Mouse (Mus musculus): ENCODE results near the gene Cygb. TPM values are rescaled to one million over a fixed set of nuclear protein-coding genes. Genes with fewer than 3 reads are reported as not detected.

Cygb gene
- polyA plus RNA-seq, 1 experiment from 2014 or later: 2.0 TPM

DNA sequence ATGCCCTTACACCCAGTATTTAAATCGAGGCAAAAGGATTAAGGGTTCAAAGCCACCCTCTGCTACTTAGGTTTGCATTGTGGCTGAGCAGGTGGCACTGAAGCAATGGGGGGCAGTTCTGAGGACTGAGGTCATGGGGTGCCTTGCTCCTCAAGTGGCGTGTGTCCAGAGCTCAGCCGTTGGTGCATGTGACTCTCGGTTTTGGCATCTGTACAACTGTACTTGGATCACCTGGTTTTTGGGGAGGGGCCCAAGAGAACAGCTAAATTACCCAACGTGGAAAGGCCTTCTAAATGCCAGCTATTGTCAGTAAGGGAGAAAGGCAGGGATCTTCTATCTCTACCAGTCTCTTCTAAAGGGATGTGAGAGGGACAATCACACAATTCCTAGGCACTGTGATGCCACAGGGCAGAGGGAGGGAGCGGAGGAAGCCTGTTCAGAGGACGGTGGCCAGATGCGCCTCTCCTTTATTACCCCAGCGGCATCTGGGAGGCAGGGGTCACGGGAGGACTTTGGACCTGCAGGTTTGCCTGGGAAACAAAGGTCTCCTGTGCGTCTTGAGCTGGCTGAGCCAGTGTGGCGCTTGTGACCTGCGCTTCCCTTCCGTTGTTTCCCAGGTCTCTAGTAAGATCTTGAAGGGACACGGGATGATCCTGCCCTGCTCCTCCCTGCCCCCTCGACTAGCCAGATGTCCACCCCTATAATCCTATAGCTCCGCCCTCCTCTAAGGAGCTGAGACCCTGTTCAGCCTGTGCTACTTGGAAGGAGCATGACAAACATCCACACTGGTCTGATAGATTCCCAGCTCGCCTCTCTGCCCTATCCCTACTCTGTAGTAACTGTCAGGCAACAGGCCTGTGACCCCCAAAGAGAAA, 36.8 kb upstream of the Cygb start:
- H3K9ac ChIP-seq (ENCODE audit: low read depth, low read length): no peak overlapping the region
- H3K27me3 ChIP-seq (replicated peaks; ENCODE audit: control insufficient read depth, insufficient read depth, low read length): peaks cover 30% of the 10 kb centered on the region
- no peaks in the 10 kb centered on the region for H3K36me3 ChIP-seq (ENCODE audit: control insufficient read depth, insufficient read depth, low read length)
- ATAC-seq (replicated peaks; ENCODE audit: low FRiP score): no peak
- no peak overlapping the region for H3K27ac ChIP-seq (ENCODE audit: low read depth, low read length)
- H3K9me3 ChIP-seq (ENCODE audit: control insufficient read depth, low read length): no peaks in the 10 kb centered on the region
- no peak overlapping the region for H3K4me2 ChIP-seq
- no peak for DNase-seq (ENCODE audit: low spot score)
- WGBS: 70% methylated on average over 18 of the region's 18 CpGs
- H3K4me1 ChIP-seq (replicated peaks; ENCODE audit: control insufficient read depth, insufficient read depth, low read length): 0 out of 2 replicates have a peak, but pooled peaks cover 2% of the 10 kb centered on the region
- H3K4me3 ChIP-seq (ENCODE audit: low read depth, low read length): no peak overlapping the region

DNA sequence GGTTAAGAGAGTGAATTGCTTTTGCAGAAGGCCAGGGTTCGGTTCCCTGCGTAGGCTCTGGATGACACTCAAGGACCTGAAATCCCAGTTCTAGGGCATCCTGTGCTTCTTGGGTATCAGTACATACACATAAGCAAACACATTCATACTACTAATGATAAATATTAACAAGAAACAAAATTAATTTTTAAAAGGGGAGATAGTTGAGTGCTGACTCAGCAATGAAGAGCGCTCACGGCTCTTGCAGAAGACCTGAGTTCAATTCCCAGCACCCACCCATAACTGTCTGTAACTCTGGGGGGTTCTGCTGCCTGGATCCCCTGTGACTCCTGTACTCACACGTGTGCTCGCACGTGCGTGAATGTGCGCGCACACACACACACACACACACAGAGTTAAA, 35.5 kb upstream of the Cygb start:
- Histone ChIP-seq H3K4me2 (no peak overlapping the region), H3K36me3 (ENCODE audit: control insufficient read depth, insufficient read depth, low read length) (no peaks in the 10 kb centered on the region), H3K27ac (ENCODE audit: low read depth, low read length) (no peak overlapping the region), H3K9me3 (ENCODE audit: control insufficient read depth, low read length) (no peaks in the 10 kb centered on the region), H3K4me3 (ENCODE audit: low read depth, low read length) (no peak overlapping the region), H3K27me3 (replicated peaks; ENCODE audit: control insufficient read depth, insufficient read depth, low read length) (peaks cover 17% of the 10 kb centered on the region), H3K4me1 (replicated peaks; ENCODE audit: control insufficient read depth, insufficient read depth, low read length) (0 out of 2 replicates have a peak, but pooled peaks cover 2% of the 10 kb centered on the region), H3K9ac (ENCODE audit: low read depth, low read length) (no peak overlapping the region)
- DNase-seq (ENCODE audit: low spot score) (no peak), ATAC-seq (replicated peaks; ENCODE audit: low FRiP score) (no peak)
- WGBS: 91% methylated on average over 10 of the region's 10 CpGs

DNA sequence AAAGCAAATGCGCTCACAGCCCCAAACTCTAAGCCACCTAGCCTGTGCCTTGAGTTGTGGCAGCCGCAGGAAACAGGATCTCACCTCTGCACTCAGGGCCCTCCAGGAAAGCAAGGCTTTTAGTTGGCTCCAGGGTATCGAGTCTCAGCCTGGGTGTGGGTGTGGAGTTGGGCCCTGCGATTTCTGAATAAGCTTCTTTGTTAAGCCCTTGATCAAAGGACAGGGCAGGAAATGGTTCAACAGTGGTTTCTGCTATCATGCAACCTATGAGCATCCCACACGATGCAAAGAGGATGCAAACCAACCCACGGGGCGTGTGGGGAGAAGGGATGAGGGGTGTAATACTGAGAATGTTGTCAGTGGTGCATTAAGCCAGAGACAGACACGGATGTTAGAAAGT, 33.8 kb upstream of the Cygb start:
- H3K27me3 ChIP-seq (replicated peaks; ENCODE audit: control insufficient read depth, insufficient read depth, low read length): 0 out of 2 replicates have a peak, but pooled peaks cover 2% of the 10 kb centered on the region
- H3K27ac ChIP-seq (ENCODE audit: low read depth, low read length): no peak overlapping the region
- no peaks in the 10 kb centered on the region for H3K36me3 ChIP-seq (ENCODE audit: control insufficient read depth, insufficient read depth, low read length)
- no peaks in the 10 kb centered on the region for H3K9me3 ChIP-seq (ENCODE audit: control insufficient read depth, low read length)
- 76% methylated on average over 8 of the region's 8 CpGs for WGBS
- no peak overlapping the region for H3K9ac ChIP-seq (ENCODE audit: low read depth, low read length)
- H3K4me3 ChIP-seq (ENCODE audit: low read depth, low read length): no peak overlapping the region
- no peak overlapping the region for H3K4me2 ChIP-seq
- no peak for DNase-seq (ENCODE audit: low spot score)
- H3K4me1 ChIP-seq (replicated peaks; ENCODE audit: control insufficient read depth, insufficient read depth, low read length): no peaks in the 10 kb centered on the region
- no peak for ATAC-seq (replicated peaks; ENCODE audit: low FRiP score)

DNA sequence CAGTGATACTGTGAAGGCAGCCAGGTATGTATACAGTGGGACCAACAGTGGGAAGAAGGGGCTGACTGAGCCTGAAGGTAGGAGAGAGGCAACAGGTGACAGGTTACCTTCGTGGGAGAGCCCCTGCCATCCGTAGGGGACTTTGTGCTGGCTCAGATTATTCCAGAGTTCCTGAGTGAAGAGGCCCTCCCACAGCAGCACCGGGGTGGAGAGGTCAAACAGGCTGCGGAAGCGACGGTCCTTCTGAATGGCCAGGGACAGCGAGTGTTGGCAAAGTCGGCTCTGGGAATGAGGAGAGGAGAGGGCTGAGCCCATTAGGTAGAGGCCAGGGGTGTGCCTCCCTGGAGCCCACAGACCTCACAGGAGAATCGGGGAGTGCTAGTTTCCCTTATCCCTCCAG, 31.6 kb upstream of the Cygb start:
- ATAC-seq (replicated peaks; ENCODE audit: low FRiP score) (no peak), DNase-seq (ENCODE audit: low spot score) (no peak)
- Histone ChIP-seq H3K36me3 (ENCODE audit: control insufficient read depth, insufficient read depth, low read length) (no peaks in the 10 kb centered on the region), H3K27ac (ENCODE audit: low read depth, low read length) (no peak overlapping the region), H3K4me3 (ENCODE audit: low read depth, low read length) (no peak overlapping the region), H3K9me3 (ENCODE audit: control insufficient read depth, low read length) (no peaks in the 10 kb centered on the region), H3K27me3 (replicated peaks; ENCODE audit: control insufficient read depth, insufficient read depth, low read length) (no peaks in the 10 kb centered on the region), H3K4me1 (replicated peaks; ENCODE audit: control insufficient read depth, insufficient read depth, low read length) (no peaks in the 10 kb centered on the region), H3K4me2 (no peak overlapping the region), H3K9ac (ENCODE audit: low read depth, low read length) (no peak overlapping the region)
- 87% methylated on average over 9 of the region's 9 CpGs for WGBS

DNA sequence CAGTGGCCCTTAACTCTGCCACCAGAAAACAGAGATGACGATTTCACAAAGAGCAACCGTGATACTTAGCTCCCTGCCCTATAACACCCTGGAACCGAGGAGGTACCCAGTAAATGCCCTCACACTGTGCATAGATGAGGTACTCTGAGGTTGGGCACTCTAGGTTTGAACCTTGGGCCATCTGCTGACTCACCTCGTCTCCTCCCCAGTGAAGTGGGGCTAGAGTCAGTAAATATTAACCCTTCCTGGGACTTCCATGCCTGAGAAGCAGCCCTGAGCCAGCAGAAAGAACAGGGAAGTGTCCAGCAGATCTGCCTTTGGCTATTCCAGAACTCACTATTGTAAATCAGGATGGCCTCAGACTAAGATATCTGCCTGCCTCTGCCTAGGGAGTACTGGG, 29.7 kb upstream of the Cygb start:
- H3K9me3 ChIP-seq (ENCODE audit: control insufficient read depth, low read length): no peaks in the 10 kb centered on the region
- 78% methylated on average over 4 of the region's 4 CpGs for WGBS
- no peaks in the 10 kb centered on the region for H3K27me3 ChIP-seq (replicated peaks; ENCODE audit: control insufficient read depth, insufficient read depth, low read length)
- no peak overlapping the region for H3K4me2 ChIP-seq
- DNase-seq (ENCODE audit: low spot score) (no peak), ATAC-seq (replicated peaks; ENCODE audit: low FRiP score) (no peak)
- no peak overlapping the region for H3K9ac ChIP-seq (ENCODE audit: low read depth, low read length)
- H3K4me1 ChIP-seq (replicated peaks; ENCODE audit: control insufficient read depth, insufficient read depth, low read length): no peaks in the 10 kb centered on the region
- no peak overlapping the region for H3K27ac ChIP-seq (ENCODE audit: low read depth, low read length)
- no peak overlapping the region for H3K4me3 ChIP-seq (ENCODE audit: low read depth, low read length)
- H3K36me3 ChIP-seq (ENCODE audit: control insufficient read depth, insufficient read depth, low read length): peaks cover under 1% of the 10 kb centered on the region; the same call in 1 of the 2 replicates

DNA sequence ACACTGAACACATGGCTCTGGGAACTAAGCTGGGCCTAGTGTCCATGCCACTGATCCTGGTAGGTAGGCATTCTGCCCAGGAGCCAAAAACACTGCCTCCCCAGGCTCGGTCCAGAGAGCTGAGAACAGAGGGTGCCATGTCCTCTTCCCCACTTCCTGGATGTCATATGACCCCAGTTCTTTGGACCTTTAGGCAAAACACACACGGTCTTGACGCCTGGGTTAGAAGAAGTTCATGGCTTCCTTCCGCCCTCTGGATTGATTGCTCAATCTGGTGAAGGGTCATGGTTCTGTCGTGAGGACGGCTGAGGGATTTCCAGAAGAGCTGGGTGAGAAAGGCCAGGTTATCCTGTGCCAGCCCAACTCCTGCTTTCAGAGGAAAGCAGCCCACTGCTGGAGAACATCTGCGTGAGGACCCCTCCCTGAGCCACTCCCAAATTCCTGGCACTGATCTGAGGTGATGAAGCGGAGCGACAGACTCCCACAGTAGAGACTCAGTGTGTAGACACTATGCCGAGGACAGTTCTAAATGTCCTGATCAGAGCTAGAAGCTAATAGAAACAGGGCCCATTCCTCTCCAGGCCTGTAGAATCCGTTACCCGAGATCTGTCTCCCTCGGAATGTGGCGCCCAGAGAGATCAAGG, 28.5 kb upstream of the Cygb start:
- ATAC-seq (replicated peaks; ENCODE audit: low FRiP score): no peak
- H3K9ac ChIP-seq (ENCODE audit: low read depth, low read length): no peak overlapping the region
- peaks cover 2% of the 10 kb centered on the region; the same call in 1 of the 2 replicates for H3K36me3 ChIP-seq (ENCODE audit: control insufficient read depth, insufficient read depth, low read length)

DNA sequence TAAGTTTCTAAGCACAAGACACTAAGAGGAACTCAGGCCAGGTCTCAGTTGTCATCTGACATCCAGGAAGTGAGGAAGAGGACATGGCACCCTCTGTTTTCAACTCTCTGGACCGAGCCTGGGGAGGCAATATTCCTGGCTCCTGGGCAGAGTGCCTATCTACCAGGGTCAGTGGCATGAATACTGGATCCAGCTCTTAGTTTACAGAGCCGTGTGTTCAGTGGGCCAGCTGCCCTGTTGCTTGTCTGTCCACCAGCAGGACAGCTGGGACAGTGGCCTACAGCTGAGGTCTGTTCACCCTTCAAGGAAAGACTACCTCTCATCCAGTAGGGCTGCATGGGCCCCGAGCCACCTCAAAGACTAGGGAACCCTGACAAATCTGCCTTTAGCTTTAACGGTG, 27.0 kb upstream of the Cygb start:
- Histone ChIP-seq H3K27me3 (replicated peaks; ENCODE audit: control insufficient read depth, insufficient read depth, low read length) (no peaks in the 10 kb centered on the region), H3K4me2 (no peak overlapping the region), H3K9me3 (ENCODE audit: control insufficient read depth, low read length) (no peaks in the 10 kb centered on the region), H3K36me3 (ENCODE audit: control insufficient read depth, insufficient read depth, low read length) (peaks cover 12% of the 10 kb centered on the region), H3K9ac (ENCODE audit: low read depth, low read length) (no peak overlapping the region), H3K4me3 (ENCODE audit: low read depth, low read length) (no peak overlapping the region), H3K27ac (ENCODE audit: low read depth, low read length) (no peak overlapping the region), H3K4me1 (replicated peaks; ENCODE audit: control insufficient read depth, insufficient read depth, low read length) (no peaks in the 10 kb centered on the region)
- DNase-seq (ENCODE audit: low spot score): no peak
- WGBS: 80% methylated on average over 4 of the region's 4 CpGs
- ATAC-seq (replicated peaks; ENCODE audit: low FRiP score): no peak

More for the DNA sequence above, 28.5 kb upstream of the Cygb start:
- no peak overlapping the region for H3K27ac ChIP-seq (ENCODE audit: low read depth, low read length)
- no peak overlapping the region for H3K4me2 ChIP-seq
- no peak for DNase-seq (ENCODE audit: low spot score)
- H3K4me1 ChIP-seq (replicated peaks; ENCODE audit: control insufficient read depth, insufficient read depth, low read length): no peaks in the 10 kb centered on the region
- no peaks in the 10 kb centered on the region for H3K9me3 ChIP-seq (ENCODE audit: control insufficient read depth, low read length)
- no peaks in the 10 kb centered on the region for H3K27me3 ChIP-seq (replicated peaks; ENCODE audit: control insufficient read depth, insufficient read depth, low read length)
- H3K4me3 ChIP-seq (ENCODE audit: low read depth, low read length): no peak overlapping the region
- WGBS: 70% methylated on average over 14 of the region's 14 CpGs

DNA sequence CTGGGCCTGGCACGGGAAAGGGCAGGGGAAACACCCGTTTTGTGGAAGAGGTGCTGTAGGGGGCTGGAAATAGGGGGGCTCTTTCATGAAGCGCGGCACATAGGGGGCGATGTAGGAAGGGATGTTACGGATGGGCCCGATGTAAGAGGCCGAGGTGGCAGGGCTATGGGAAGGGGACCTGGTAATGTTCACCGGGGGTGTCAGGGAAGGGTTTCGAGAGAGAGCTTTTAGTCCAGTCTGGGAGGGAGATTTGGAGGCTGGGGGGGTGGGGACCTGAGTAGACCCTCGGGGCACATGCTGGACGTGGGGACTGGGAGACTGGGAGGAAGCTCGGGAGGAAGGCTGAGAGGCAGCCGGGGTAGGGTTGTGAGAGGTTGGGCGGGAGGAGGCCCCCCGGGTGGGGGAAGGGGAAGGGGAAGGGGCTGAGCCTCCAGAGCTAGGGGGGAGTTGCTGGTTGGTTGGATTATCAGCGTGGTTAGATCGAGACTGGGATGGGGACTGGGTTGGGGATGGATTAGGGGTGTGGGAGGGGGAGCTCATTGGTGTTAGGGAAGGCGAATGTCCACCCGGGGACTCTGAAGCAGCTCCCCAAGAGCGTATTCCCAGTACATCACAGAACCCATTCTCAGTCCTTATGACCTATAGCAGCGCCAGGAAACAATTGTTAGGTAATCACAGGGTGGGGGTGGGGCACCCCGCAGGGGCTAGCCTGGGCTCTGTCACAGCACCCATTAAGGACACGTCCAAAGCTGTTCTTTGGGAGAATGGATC, 26.4 kb upstream of the Cygb start:
- ATAC-seq (replicated peaks; ENCODE audit: low FRiP score) (no peak), DNase-seq (ENCODE audit: low spot score) (no peak)
- Histone ChIP-seq H3K4me3 (ENCODE audit: low read depth, low read length) (no peak overlapping the region), H3K4me1 (replicated peaks; ENCODE audit: control insufficient read depth, insufficient read depth, low read length) (no peaks in the 10 kb centered on the region), H3K9ac (ENCODE audit: low read depth, low read length) (no peak overlapping the region), H3K27me3 (replicated peaks; ENCODE audit: control insufficient read depth, insufficient read depth, low read length) (no peaks in the 10 kb centered on the region), H3K27ac (ENCODE audit: low read depth, low read length) (no peak overlapping the region), H3K4me2 (no peak overlapping the region), H3K9me3 (ENCODE audit: control insufficient read depth, low read length) (no peaks in the 10 kb centered on the region), H3K36me3 (ENCODE audit: control insufficient read depth, insufficient read depth, low read length) (peaks cover 18% of the 10 kb centered on the region)
- WGBS: 70% methylated on average over 24 of the region's 24 CpGs

Data from liver, embryonic 11.5 days (tissue).